Mouse (Mus musculus) hindbrain, embryonic 11.5 days (tissue): Measurements from ENCODE around the gene Arhgap9. TPM values are rescaled to one million over a fixed set of nuclear protein-coding genes. Genes with fewer than 3 reads are reported as not detected.

Experiments used
- ATAC-seq: fragments of 200-750 bp; cut with Nextera tagmentation; 2 replicates; pipeline ENCODE4 v1.8.0; 2017; ENCODE audit warnings: mild to moderate bottlenecking, moderate TSS enrichment, moderate library complexity; ENCODE audit not compliant: low FRiP score
- DNase-seq: peaks from one replicate; pipeline ENCODE4 v3.0.0-alpha.2; 2015; ENCODE audit warnings: low spot score
- H3K27ac ChIP-seq: fragments of 300-500 bp; sonication (generic); 2 replicates; pipeline ENCODE4 v1.5.1; 2014; ENCODE audit warnings: mild to moderate bottlenecking, low read depth, low read length
- H3K27me3 ChIP-seq: fragments of 300-500 bp; sonication (generic); 2 replicates; pipeline ENCODE4 v1.6.1; 2014; ENCODE audit warnings: mild to moderate bottlenecking, low read length, moderate library complexity, mixed read lengths; ENCODE audit not compliant: control insufficient read depth, insufficient read depth
- H3K36me3 ChIP-seq: fragments of 300-500 bp; sonication (generic); 2 replicates; pipeline ENCODE4 v1.6.1; 2014; ENCODE audit warnings: mild to moderate bottlenecking, low read length, moderate library complexity, mixed read lengths; ENCODE audit not compliant: control insufficient read depth, insufficient read depth
- H3K4me1 ChIP-seq: fragments of 300-500 bp; sonication (generic); replicated peaks from 2 replicates; pipeline ENCODE4 v1.6.1; 2014; ENCODE audit warnings: low read length, mixed read lengths; ENCODE audit not compliant: control insufficient read depth, insufficient read depth
- H3K4me2 ChIP-seq: fragments of 300-500 bp; sonication (generic); replicated peaks from 2 replicates; pipeline ENCODE4 v1.6.1; 2014; ENCODE audit warnings: mild to moderate bottlenecking, low read depth, low read length
- H3K4me3 ChIP-seq: fragments of 300-500 bp; sonication (generic); 2 replicates; pipeline ENCODE4 v1.5.1; 2014; ENCODE audit warnings: low read depth, low read length
- H3K9ac ChIP-seq: fragments of 300-500 bp; sonication (generic); 2 replicates; pipeline ENCODE4 v1.6.1; 2014; ENCODE audit warnings: low read depth, low read length
- H3K9me3 ChIP-seq: fragments of 300-500 bp; sonication (generic); 2 replicates; pipeline ENCODE4 v1.6.1; 2016; ENCODE audit warnings: low read length; ENCODE audit not compliant: control insufficient read depth
- WGBS: fragments of 180-500 bp; shearing (Covaris S2); extraction: QIAGEN DNeasy Blood & Tissue Kit; methylation state at CpG from one replicate; pipeline ENCODE4 v1.1.7; 2014; 5-methylcytosine and 5-hydroxymethylcytosine counted together
- polyA plus RNA-seq: library from polyadenylated mRNA; unstranded; fragments of >200 nt; fragmentation: Nextera tagmentation; extraction: Ambion mirVana; gene quantifications from 2 replicates; pipeline ENCODE4 v1.2.1, GENCODE M21; 2014

Arhgap9 gene
- polyA plus RNA-seq, 1 experiment from 2014 or later, result 2.2 TPM

DNA sequence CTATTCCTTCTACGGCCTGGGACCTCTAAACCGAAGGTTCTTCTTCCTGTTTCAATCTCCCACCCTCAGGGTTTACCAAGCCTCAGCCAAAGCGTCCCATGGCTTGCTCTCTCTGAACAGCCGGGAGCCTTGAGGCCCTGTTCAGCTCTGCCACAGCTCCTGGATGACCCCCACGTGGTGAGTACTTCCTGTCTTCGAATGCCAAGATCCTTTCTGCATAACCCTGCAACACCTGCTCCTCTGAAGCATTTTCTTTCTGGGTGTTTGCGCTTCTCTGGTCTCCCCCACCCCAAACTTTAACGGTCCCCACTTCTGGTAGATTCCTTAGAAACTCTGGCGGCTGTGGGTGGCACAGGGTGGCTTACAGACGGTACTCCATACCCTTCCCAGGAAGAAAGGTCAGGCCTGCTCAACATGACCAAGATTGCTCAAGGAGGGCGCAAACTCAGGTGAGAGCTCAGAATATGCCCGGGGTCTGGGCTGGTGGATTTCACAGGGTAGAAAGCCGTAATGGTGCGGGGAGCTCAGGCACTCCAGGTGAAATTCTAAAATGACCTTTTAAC lies 3.8 kb downstream of the Arhgap9 start:
- Histone ChIP-seq H3K9ac (no peak overlapping the region), H3K27me3 (peaks cover 54% of the 10 kb centered on the region), H3K4me3 (peak overlapping the region; percentile 33), H3K27ac (no peak overlapping the region), H3K9me3 (no peaks in the 10 kb centered on the region), H3K36me3 (no peaks in the 10 kb centered on the region), H3K4me2 (no peak overlapping the region), H3K4me1 (peaks cover 9% of the 10 kb centered on the region)
- ATAC-seq (no peak), DNase-seq (peak; percentile 19)
- WGBS, result 28% methylated on average over 14 of the region's 14 CpGs

- Histone ChIP-seq H3K4me1 (peaks cover 9% of the 10 kb centered on the region), H3K4me3 (peak overlapping the region; percentile 33), H3K36me3 (no peaks in the 10 kb centered on the region), H3K4me2 (peak overlapping the region; percentile 52), H3K9me3 (no peaks in the 10 kb centered on the region), H3K27me3 (peaks cover 54% of the 10 kb centered on the region), H3K27ac (no peak overlapping the region), H3K9ac (peak overlapping the region; percentile 31; the same call in 1 of the 2 replicates)
- WGBS, result 1% methylated on average over 54 of the region's 54 CpGs
- ATAC-seq (peak; percentile 37; the same call in 1 of the 2 replicates), DNase-seq (peak; percentile 66)
These were observed 4.4 kb downstream of the Arhgap9 start for GRCm38 (mm10) chr10:127326017-127326801.

DNA sequence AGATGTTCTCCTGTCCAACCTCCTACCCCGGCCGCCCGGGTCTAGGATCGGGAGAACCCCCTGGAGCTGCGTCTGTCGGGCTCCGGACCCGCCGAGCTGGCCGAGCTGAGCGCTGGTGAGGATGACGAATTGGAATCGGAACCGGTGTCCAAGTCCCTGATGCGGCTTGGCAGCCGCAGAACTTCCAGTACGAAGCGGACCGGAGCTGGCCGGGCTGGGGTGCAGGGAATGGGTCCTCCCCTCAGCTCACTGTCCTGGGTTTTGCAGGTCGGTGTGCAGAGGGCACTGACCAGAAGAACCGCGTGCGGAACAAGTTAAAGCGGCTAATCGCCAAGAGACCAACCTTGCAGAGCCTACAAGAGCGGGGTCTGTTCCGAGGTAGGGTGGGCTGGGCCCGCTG lies 5.1 kb downstream of the Arhgap9 start:
- 6% methylated on average over 29 of the region's 29 CpGs for WGBS
- H3K9me3 ChIP-seq, result no peaks in the 10 kb centered on the region
- peak overlapping the region; percentile 52 for H3K4me2 ChIP-seq
- H3K9ac ChIP-seq, result 0 out of 2 replicates have a peak overlapping the region, but pooled peaks have one; percentile 31
- peaks cover 54% of the 10 kb centered on the region for H3K27me3 ChIP-seq
- H3K27ac ChIP-seq, result no peak overlapping the region
- no peak for DNase-seq
- H3K4me3 ChIP-seq, result peak overlapping the region; percentile 33
- H3K4me1 ChIP-seq, result peaks cover 9% of the 10 kb centered on the region
- H3K36me3 ChIP-seq, result no peaks in the 10 kb centered on the region
- no peak for ATAC-seq

- Histone ChIP-seq H3K9me3 (no peaks in the 10 kb centered on the region), H3K9ac (no peak overlapping the region), H3K4me3 (no peak overlapping the region), H3K4me2 (no peak overlapping the region), H3K27me3 (peaks cover 54% of the 10 kb centered on the region), H3K27ac (no peak overlapping the region), H3K36me3 (no peaks in the 10 kb centered on the region), H3K4me1 (peaks cover 9% of the 10 kb centered on the region)
- ATAC-seq, result no peak
- peak; percentile 21 for DNase-seq
- 53% methylated on average over 18 of the region's 18 CpGs for WGBS
These were observed 5.8 kb downstream of the Arhgap9 start for GRCm38 (mm10) chr10:127327461-127328145.

DNA sequence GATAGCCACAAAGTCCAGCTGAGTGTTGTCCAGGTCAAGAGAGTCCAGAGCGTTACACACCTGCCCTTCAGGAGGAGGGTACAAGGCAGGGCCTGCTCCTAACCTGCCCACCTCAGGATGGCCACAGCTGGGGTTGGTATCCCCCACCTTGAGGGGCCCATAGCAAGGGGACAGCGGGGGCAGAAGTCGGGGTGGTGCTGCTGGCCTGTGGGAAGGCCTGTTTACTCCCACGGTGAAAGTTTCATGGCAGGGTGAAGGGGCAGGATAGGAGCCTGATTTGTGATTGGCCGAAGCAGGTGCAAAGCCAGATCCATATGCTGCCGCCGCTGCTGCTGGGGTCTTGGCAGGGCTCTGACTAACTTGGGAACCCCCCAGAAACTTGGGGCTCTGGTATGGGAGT lies 8.4 kb downstream of the Arhgap9 start:
- no peaks in the 10 kb centered on the region for H3K9me3 ChIP-seq
- no peak for ATAC-seq
- no peak overlapping the region for H3K9ac ChIP-seq
- H3K4me1 ChIP-seq, result peaks cover 9% of the 10 kb centered on the region
- WGBS, result 80% methylated on average over 7 of the region's 7 CpGs
- no peak overlapping the region for H3K4me2 ChIP-seq
- no peak for DNase-seq
- H3K36me3 ChIP-seq, result no peaks in the 10 kb centered on the region
- H3K27me3 ChIP-seq, result peaks cover 38% of the 10 kb centered on the region
- no peak overlapping the region for H3K27ac ChIP-seq
- H3K4me3 ChIP-seq, result no peak overlapping the region

- peak; percentile 55 for DNase-seq
- Histone ChIP-seq H3K4me1 (no peaks in the 10 kb centered on the region), H3K27me3 (peaks cover 18% of the 10 kb centered on the region), H3K36me3 (no peaks in the 10 kb centered on the region), H3K4me3 (peak overlapping the region; percentile 12; the same call in 1 of the 2 replicates), H3K9ac (peak overlapping the region; percentile 37; the same call in 1 of the 2 replicates), H3K9me3 (no peaks in the 10 kb centered on the region), H3K4me2 (peak overlapping the region; percentile 40), H3K27ac (no peak overlapping the region)
- peak; percentile 48; the same call in 1 of the 2 replicates for ATAC-seq
- WGBS, result 35% methylated on average over 31 of the region's 31 CpGs
These were observed 10.6 kb downstream of the Arhgap9 start for GRCm38 (mm10) chr10:127332211-127332874.

DNA sequence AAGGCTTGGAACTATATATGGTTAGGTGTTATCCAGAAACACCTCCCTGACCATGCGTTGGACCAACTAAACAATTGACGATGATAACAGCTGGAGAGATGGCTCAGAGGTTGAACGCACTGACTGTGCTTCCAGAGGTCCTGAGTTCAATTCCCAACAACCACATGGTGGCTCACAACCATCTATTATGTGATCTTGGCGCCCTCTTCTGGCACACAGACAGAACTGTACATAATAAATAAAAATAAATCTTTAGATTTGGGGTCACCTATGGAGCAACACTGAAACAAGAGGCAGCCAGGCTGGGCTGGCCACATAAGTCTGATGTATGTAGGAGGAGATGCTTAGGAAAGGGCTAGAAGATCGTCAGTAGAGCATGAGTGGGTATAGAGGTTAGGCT lies 11.4 kb downstream of the Arhgap9 start:
- Histone ChIP-seq H3K27me3 (peaks cover 10% of the 10 kb centered on the region), H3K36me3 (no peaks in the 10 kb centered on the region), H3K4me1 (no peaks in the 10 kb centered on the region), H3K27ac (no peak overlapping the region), H3K9ac (no peak overlapping the region), H3K4me2 (no peak overlapping the region), H3K9me3 (no peaks in the 10 kb centered on the region), H3K4me3 (no peak overlapping the region)
- 65% methylated on average over 5 of the region's 5 CpGs for WGBS
- ATAC-seq (no peak), DNase-seq (no peak)

- Histone ChIP-seq H3K9me3 (no peaks in the 10 kb centered on the region), H3K27ac (no peak overlapping the region), H3K4me1 (peaks cover 10% of the 10 kb centered on the region), H3K4me3 (no peak overlapping the region), H3K27me3 (peaks cover 7% of the 10 kb centered on the region; the same call in 1 of the 2 replicates), H3K36me3 (no peaks in the 10 kb centered on the region), H3K4me2 (no peak overlapping the region), H3K9ac (no peak overlapping the region)
- ATAC-seq (no peak), DNase-seq (no peak)
- 77% methylated on average over 1 of the region's 1 CpGs for WGBS
These were observed 13.5 kb downstream of the Arhgap9 start for GRCm38 (mm10) chr10:127335271-127335670.
